Mouse (Mus musculus) MEL (cell line): ENCODE measurements around the gene Ifitm6. TPM values are rescaled to one million over a fixed set of nuclear protein-coding genes. Genes with fewer than 3 reads are reported as not detected.

Experiments
- DNase-seq: peaks from one replicate; pipeline ENCODE4 v3.0.0; 2011; ENCODE audit warnings: low read depth, low spot score
- H3K27ac ChIP-seq: 2 replicates; pipeline ENCODE4 v1.5.1; 2012; ENCODE audit warnings: low read depth, mild to moderate bottlenecking, control low read depth, low read length, moderate library complexity; ENCODE audit not compliant: control insufficient read depth
- H3K27me3 ChIP-seq, 2 experiments: fragments of 150-350 bp in 1 of 2; sonication (generic) in 1 of 2; 2 replicates each; pipeline ENCODE4 v1.6.1; 2012; ENCODE audit warnings: low read length in 2 of 2, mild to moderate bottlenecking in 2 of 2, improper control_type of control experiment in 1 of 2, moderate library complexity in 1 of 2; ENCODE audit not compliant: insufficient read depth in 2 of 2, control insufficient read depth in 1 of 2
- H3K36me3 ChIP-seq, 2 experiments: 2 replicates each; pipeline ENCODE4 v1.6.1; 2012 to 2014; ENCODE audit warnings: low read length in 2 of 2, improper control_type of control experiment in 1 of 2, inconsistent platforms in 1 of 2, mild to moderate bottlenecking in 1 of 2; ENCODE audit not compliant: insufficient read depth in 2 of 2, control insufficient read depth in 1 of 2
- H3K4me1 ChIP-seq, 2 experiments: fragments of 150-350 bp in 1 of 2; sonication (generic) in 1 of 2; 2 replicates each; pipeline ENCODE4 v1.6.1; 2012; ENCODE audit warnings: low read length in 2 of 2, improper control_type of control experiment in 1 of 2, mild to moderate bottlenecking in 1 of 2; ENCODE audit not compliant: insufficient read depth in 2 of 2, control insufficient read depth in 1 of 2
- H3K4me3 ChIP-seq, 2 experiments: fragments of 150-350 bp in 1 of 2; sonication (generic) in 1 of 2; 2 replicates each; pipeline ENCODE4 v1.5.1; 2012; ENCODE audit warnings: low read depth in 2 of 2, low read length in 2 of 2, mild to moderate bottlenecking in 2 of 2, moderate library complexity in 2 of 2, control low read depth in 1 of 2, improper control_type of control experiment in 1 of 2; ENCODE audit not compliant: control insufficient read depth in 1 of 2, insufficient read depth in 1 of 2
- H3K79me2 ChIP-seq: 2 replicates; pipeline ENCODE4 v1.6.1; 2012; ENCODE audit warnings: mild to moderate bottlenecking, low read length, moderate library complexity; ENCODE audit not compliant: control insufficient read depth, poor library complexity, insufficient read depth
- H3K9ac ChIP-seq: 2 replicates; pipeline ENCODE4 v1.6.1; 2012; ENCODE audit warnings: low read depth, mild to moderate bottlenecking, control low read depth, low read length, moderate library complexity; ENCODE audit not compliant: control insufficient read depth, poor library complexity, severe bottlenecking
- H3K9me3 ChIP-seq: fragments of 150-350 bp; sonication (generic); replicated peaks from 2 replicates; pipeline ENCODE4 v1.6.1; 2012; ENCODE audit warnings: mild to moderate bottlenecking, low read length, improper control_type of control experiment, moderate library complexity; ENCODE audit not compliant: insufficient read depth
- CTCF ChIP-seq, 3 experiments: IDR thresholded peaks in 2 of 3; conservative IDR thresholded peaks in 1 of 3; 2 replicates each; pipeline ENCODE4 v1.5.1; 2011 to 2012; ENCODE audit warnings: low read length in 3 of 3, low read depth in 2 of 3, mild to moderate bottlenecking in 2 of 3, improper control_type of control experiment in 1 of 3, inconsistent platforms in 1 of 3, mixed read lengths in 1 of 3, moderate library complexity in 1 of 3; ENCODE audit not compliant: control insufficient read depth in 1 of 3, insufficient read depth in 1 of 3, poor library complexity in 1 of 3, severe bottlenecking in 1 of 3
- E2F4 ChIP-seq: IDR thresholded peaks from 2 replicates; pipeline ENCODE4 v1.6.1; 2011; ENCODE audit warnings: low read depth, low read length, improper control_type of control experiment, borderline replicate concordance
- ETS1 ChIP-seq: IDR thresholded peaks from 2 replicates; pipeline ENCODE4 v1.6.1; 2012; ENCODE audit warnings: low read depth, mild to moderate bottlenecking, inconsistent platforms, low read length, improper control_type of control experiment, moderate library complexity
- GABPA ChIP-seq: IDR thresholded peaks from 2 replicates; pipeline ENCODE4 v1.6.1; 2012; ENCODE audit warnings: low read depth, mild to moderate bottlenecking, inconsistent platforms, low read length, improper control_type of control experiment, moderate library complexity
- HCFC1 ChIP-seq: IDR thresholded peaks from 2 replicates; pipeline ENCODE4 v1.6.1; 2012; ENCODE audit warnings: low read depth, mild to moderate bottlenecking, inconsistent platforms, low read length, improper control_type of control experiment, moderate library complexity
- KAT2A ChIP-seq: conservative IDR thresholded peaks from 2 replicates; pipeline ENCODE4 v1.6.1; 2012; ENCODE audit warnings: low read depth, low read length, improper control_type of control experiment, inconsistent platforms
- MAZ ChIP-seq: IDR thresholded peaks from 2 replicates; pipeline ENCODE4 v1.6.1; 2012; ENCODE audit warnings: low read depth, mild to moderate bottlenecking, inconsistent platforms, low read length, improper control_type of control experiment
- MYB ChIP-seq: IDR thresholded peaks from 2 replicates; pipeline ENCODE4 v1.6.1; 2011; ENCODE audit warnings: mild to moderate bottlenecking, low read depth, low read length, improper control_type of control experiment
- NELFE ChIP-seq: IDR thresholded peaks from 2 replicates; pipeline ENCODE4 v1.6.1; 2011; ENCODE audit warnings: low read depth, low read length, improper control_type of control experiment
- NRF1 ChIP-seq: IDR thresholded peaks from 2 replicates; pipeline ENCODE4 v1.6.1; 2014; ENCODE audit warnings: low read depth, mild to moderate bottlenecking, inconsistent platforms, low read length, improper control_type of control experiment, moderate library complexity; ENCODE audit not compliant: poor library complexity, insufficient read depth, severe bottlenecking
- POLR2AphosphoS2 ChIP-seq: IDR thresholded peaks from 2 replicates; pipeline ENCODE4 v1.6.1; 2011; ENCODE audit warnings: low read length, improper control_type of control experiment
- POLR2AphosphoS5 ChIP-seq: IDR thresholded peaks from 2 replicates; pipeline ENCODE4 v1.6.1; 2012; ENCODE audit warnings: low read depth, borderline replicate concordance, mild to moderate bottlenecking, inconsistent platforms, low read length, moderate library complexity, mixed read lengths
- RAD21 ChIP-seq: IDR thresholded peaks from 2 replicates; pipeline ENCODE4 v1.6.1; 2011; ENCODE audit warnings: mild to moderate bottlenecking, low read depth, low read length, improper control_type of control experiment
- RCOR1 ChIP-seq: IDR thresholded peaks from 2 replicates; pipeline ENCODE4 v1.6.1; 2012; ENCODE audit warnings: low read depth, mild to moderate bottlenecking, inconsistent platforms, low read length, improper control_type of control experiment
- SIN3A ChIP-seq: IDR thresholded peaks from 2 replicates; pipeline ENCODE4 v1.6.1; 2012; ENCODE audit warnings: low read length, improper control_type of control experiment, inconsistent platforms
- SMC3 ChIP-seq: IDR thresholded peaks from 2 replicates; pipeline ENCODE4 v1.6.1; 2011; ENCODE audit warnings: low read depth, low read length, improper control_type of control experiment
- TBP ChIP-seq: IDR thresholded peaks from 2 replicates; pipeline ENCODE4 v1.8.0; 2011; ENCODE audit warnings: low read depth, low read length, improper control_type of control experiment
- TCF12 ChIP-seq: IDR thresholded peaks from 2 replicates; pipeline ENCODE4 v1.6.1; 2014; ENCODE audit warnings: low read depth, mild to moderate bottlenecking, inconsistent platforms, low read length, improper control_type of control experiment, moderate library complexity
- USF1 ChIP-seq: IDR thresholded peaks from 2 replicates; pipeline ENCODE4 v1.6.1; 2014; ENCODE audit warnings: low read depth, mild to moderate bottlenecking, inconsistent platforms, low read length, improper control_type of control experiment, moderate library complexity
- USF2 ChIP-seq, 2 experiments: IDR thresholded peaks; 2 replicates each; pipeline ENCODE4 v1.6.1; 2011 to 2012; ENCODE audit warnings: improper control_type of control experiment in 2 of 2, low read length in 2 of 2, borderline replicate concordance in 1 of 2, inconsistent platforms in 1 of 2, low read depth in 1 of 2, mild to moderate bottlenecking in 1 of 2; ENCODE audit not compliant: insufficient read depth in 1 of 2
- ZC3H11A ChIP-seq: IDR thresholded peaks from 2 replicates; pipeline ENCODE4 v1.6.1; 2012; ENCODE audit warnings: low read depth, mild to moderate bottlenecking, inconsistent platforms, low read length, improper control_type of control experiment
- ZNF384 ChIP-seq: IDR thresholded peaks from 2 replicates; pipeline ENCODE4 v1.6.1; 2012; ENCODE audit warnings: low read depth, mild to moderate bottlenecking, inconsistent platforms, low read length, improper control_type of control experiment
- polyA plus RNA-seq, 2 experiments: library from polyadenylated mRNA; stranded (reverse) in 1 of 2; unstranded in 1 of 2; fragments of >175 nt in 1 of 2; fragments of >200 nt in 1 of 2; gene quantifications; 2 replicates each; pipeline versions ENCODE4 v1.2.1 to v1.2.4; 2012; ENCODE audit warnings: low replicate concordance in 2 of 2, low read depth in 1 of 2; ENCODE audit not compliant: insufficient read length in 2 of 2, insufficient read depth in 1 of 2, missing spikeins in 1 of 2
- total RNA-seq: library from RNA; depleted of rRNA; stranded (reverse); fragments of 300-350 nt; gene quantifications from 2 replicates; pipeline ENCODE4 v1.2.3, GENCODE M21; 2012

Gene Ifitm6
- total and polyA plus RNA-seq, 3 experiments: not detected

DNA sequence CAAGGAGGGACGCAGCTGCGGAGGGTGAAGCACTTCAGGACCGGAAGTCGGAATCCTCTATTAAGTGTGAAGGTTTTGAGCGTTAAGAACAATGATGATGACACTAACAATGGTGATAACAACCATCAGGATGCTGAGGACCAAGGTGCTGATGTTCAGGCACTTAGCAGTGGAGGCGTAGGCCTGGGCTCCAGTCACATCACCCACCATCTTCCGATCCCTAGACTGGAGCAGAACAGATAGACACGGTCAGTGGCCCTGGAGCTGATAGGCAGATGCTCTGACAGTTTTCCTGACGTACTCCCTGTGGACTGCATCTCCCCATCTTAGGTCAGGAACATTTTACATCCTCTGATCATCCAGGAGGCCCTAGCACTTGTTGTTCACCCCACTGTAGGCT lies 8.1 kb downstream of the Ifitm6 start:
- TF ChIP-seq RCOR1 (no peak), NRF1 (no peak), E2F4 (no peak), SMC3 (no peak), GABPA (no peak), HCFC1 (no peak), USF2 (IDR thresholded peaks at IDR 0.05; ENCODE audit: borderline replicate concordance in 1 of 2, insufficient read depth in 1 of 2, low read depth in 1 of 2, low read length in 2 of 2) (no peak), MYB (no peak), TCF12 (no peak), TBP (no peak), KAT2A (no peak), ZNF384 (no peak), POLR2AphosphoS2 (no peak), NELFE (no peak), ETS1 (no peak), POLR2AphosphoS5 (no peak)
- peaks cover 0 to 12% of the 10 kb centered on the region in 2 experiments; a peak in 2 of 4 replicates for H3K4me1 ChIP-seq
- no peaks in the 10 kb centered on the region for H3K27me3 ChIP-seq
- H3K27ac ChIP-seq: no peak overlapping the region
- H3K9me3 ChIP-seq: no peaks in the 10 kb centered on the region
- H3K4me3 ChIP-seq: no peak overlapping the region
- H3K36me3 ChIP-seq: no peaks in the 10 kb centered on the region; a peak in 1 of 4 replicates
- H3K9ac ChIP-seq: no peak overlapping the region
- H3K79me2 ChIP-seq: no peaks in the 10 kb centered on the region
- no peak for DNase-seq

DNA sequence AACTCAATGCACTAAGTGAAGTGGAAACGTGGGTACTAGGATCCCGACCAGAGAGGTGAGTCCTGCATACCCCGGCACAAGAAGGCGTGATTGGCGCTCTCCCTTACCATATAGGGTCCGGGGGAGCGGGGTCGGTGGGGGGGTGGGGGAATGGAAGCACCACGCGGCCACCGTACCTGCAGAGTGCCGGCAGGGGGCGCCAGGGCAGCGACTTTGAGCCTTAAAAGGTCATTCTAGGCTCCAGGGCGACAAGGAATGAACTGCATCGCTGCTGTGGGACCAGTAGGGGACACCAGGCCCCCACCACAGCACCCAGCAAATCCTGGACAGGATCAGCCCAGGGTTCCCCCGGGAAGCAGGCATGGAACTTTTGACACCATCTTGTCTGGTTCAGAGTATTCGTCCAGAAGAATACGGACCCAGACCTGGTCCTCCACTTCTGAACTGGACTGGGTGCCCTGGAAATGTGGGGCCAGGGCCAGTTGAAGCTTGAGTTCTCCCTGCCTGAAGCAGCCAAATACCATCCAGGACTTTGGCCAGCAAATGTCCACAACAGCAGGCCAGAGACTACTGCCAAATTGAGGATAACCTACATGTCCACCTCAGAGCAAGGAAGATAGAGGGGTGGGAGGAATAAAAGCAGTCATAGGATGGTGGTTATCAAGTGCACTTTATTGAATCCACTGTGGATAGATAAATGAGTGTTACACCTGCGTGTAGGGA lies 8.6 kb downstream of the Ifitm6 start:
- H3K9ac ChIP-seq: no peak overlapping the region

More for the DNA sequence above, 8.6 kb downstream of the Ifitm6 start:
- H3K36me3 ChIP-seq: no peaks in the 10 kb centered on the region; a peak in 1 of 4 replicates
- no peaks in the 10 kb centered on the region for H3K79me2 ChIP-seq
- TF ChIP-seq CTCF (IDR thresholded peaks at IDR 0.05 in 2 of 3, conservative IDR thresholded peaks at IDR 0.05 in 1 of 3; ENCODE audit: control insufficient read depth in 1 of 3, insufficient read depth in 1 of 3, low read depth in 2 of 3, low read length in 3 of 3, poor library complexity in 1 of 3, severe bottlenecking in 1 of 3) (peak; percentile 74 to 92 (median 89)), ZC3H11A (peak; percentile 68), TBP (no peak), RCOR1 (no peak), USF1 (no peak), SMC3 (peak; percentile 83), RAD21 (peak; percentile 81), SIN3A (peak; percentile 23; the same call in 1 of the 2 replicates), MAZ (peak; percentile 61; the same call in 1 of the 2 replicates), HCFC1 (no peak)
- no peaks in the 10 kb centered on the region for H3K27me3 ChIP-seq
- DNase-seq: peak; percentile 78
- H3K4me3 ChIP-seq: no peak overlapping the region
- no peaks in the 10 kb centered on the region for H3K9me3 ChIP-seq
- H3K4me1 ChIP-seq: peaks cover 0 to 12% of the 10 kb centered on the region in 2 experiments; a peak in 2 of 4 replicates
- no peak overlapping the region for H3K27ac ChIP-seq
